Mouse (Mus musculus) brain, embryonic 18.5 days (tissue): ENCODE data around the gene Crebl2.

Source experiments
- DNase-seq: peaks from one replicate; pipeline ENCODE4 v3.0.0-alpha.2; 2012; ENCODE audit warnings: low read depth, low spot score

The Crebl2 gene

GRCm38 (mm10) chr6:134829786-134830700, at the start of gene Crebl2:
TSS of gene Crebl2 (plus strand) at chr6:134830154.
- DNase-seq: peak; percentile 95

GRCm38 (mm10) chr6:134781494-134781913, 48.5 kb upstream of the Crebl2 start:
- no peak for DNase-seq

- DNase-seq: no peak
Measured at GRCm38 (mm10) chr6:134782900-134783299, 47.1 kb upstream of the Crebl2 start.

- DNase-seq: no peak
Measured at GRCm38 (mm10) chr6:134786426-134786825, 43.5 kb upstream of the Crebl2 start.

- DNase-seq: no peak
Measured at GRCm38 (mm10) chr6:134789100-134789499, 40.9 kb upstream of the Crebl2 start.

- DNase-seq: no peak
Measured at GRCm38 (mm10) chr6:134791251-134792118, 38.5 kb upstream of the Crebl2 start.

GRCm38 (mm10) chr6:134792141-134793045, 37.6 kb upstream of the Crebl2 start, which contains the start of gene Dusp16:
TSS of gene Dusp16 (minus strand) at chr6:134792625.
- peak; percentile 73 for DNase-seq

GRCm38 (mm10) chr6:134793046-134793806, 36.7 kb upstream of the Crebl2 start:
- DNase-seq: no peak

- DNase-seq: no peak
Measured at GRCm38 (mm10) chr6:134793911-134794520, 35.9 kb upstream of the Crebl2 start.

- DNase-seq: no peak
Measured at GRCm38 (mm10) chr6:134796297-134796696, 33.7 kb upstream of the Crebl2 start.

GRCm38 (mm10) chr6:134801483-134801882, 28.5 kb upstream of the Crebl2 start:
- no peak for DNase-seq

GRCm38 (mm10) chr6:134802641-134803043, 27.3 kb upstream of the Crebl2 start:
- no peak for DNase-seq

- no peak for DNase-seq
Measured at GRCm38 (mm10) chr6:134804736-134805277, 25.1 kb upstream of the Crebl2 start.

GRCm38 (mm10) chr6:134806130-134806529, 23.8 kb upstream of the Crebl2 start:
- no peak for DNase-seq

GRCm38 (mm10) chr6:134807091-134807490, 22.9 kb upstream of the Crebl2 start:
- DNase-seq: no peak

- DNase-seq: no peak
Measured at GRCm38 (mm10) chr6:134807794-134808193, 22.2 kb upstream of the Crebl2 start.

GRCm38 (mm10) chr6:134813066-134813465, 16.9 kb upstream of the Crebl2 start:
- DNase-seq: no peak

- no peak for DNase-seq
Measured at GRCm38 (mm10) chr6:134817051-134817928, 12.7 kb upstream of the Crebl2 start.

GRCm38 (mm10) chr6:134819741-134820140, 10.2 kb upstream of the Crebl2 start:
- no peak for DNase-seq
